Mouse (Mus musculus) spleen, adult 2 months (tissue): ENCODE results near the gene Zfp689.

Source experiments
- CTCF ChIP-seq: fragments of 200-500 bp; IDR thresholded peaks from 2 replicates; pipeline ENCODE4 v1.5.1; 2011; ENCODE audit warnings: mild to moderate bottlenecking, inconsistent platforms; ENCODE audit not compliant: insufficient read depth, insufficient read length, insufficient replicate concordance; ENCODE audit errors: extremely low read depth
- POLR2A ChIP-seq: fragments of 200-500 bp; IDR thresholded peaks from 2 replicates; pipeline ENCODE4 v1.6.1; 2011; ENCODE audit warnings: low read depth, low read length, inconsistent platforms

DNA sequence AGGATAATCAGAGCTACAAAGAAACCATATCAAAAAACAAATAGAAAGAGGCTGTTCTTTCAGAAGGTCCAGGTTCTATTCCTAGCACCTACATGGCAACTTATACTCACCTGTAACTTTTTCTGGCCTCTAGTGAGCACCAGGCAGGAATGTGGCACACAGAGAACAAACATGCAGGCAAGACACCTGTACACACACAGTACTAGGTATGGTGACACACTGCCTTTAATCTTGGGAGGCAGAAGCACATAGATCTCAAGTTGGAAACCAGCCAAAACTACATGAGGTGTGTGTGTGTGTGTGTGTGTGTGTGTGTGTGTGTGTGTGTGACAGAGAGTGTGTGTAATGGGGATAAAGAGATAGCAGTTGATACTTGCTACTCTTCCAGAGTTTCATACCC lies 45.7 kb upstream of the Zfp689 start:
- no peak for TF ChIP-seq POLR2A
- TF ChIP-seq CTCF = no peak
